Mouse (Mus musculus): ENCODE data around the gene Wdr35. TPM values are rescaled to one million over a fixed set of nuclear protein-coding genes. Genes with fewer than 3 reads are reported as not detected.

The Wdr35 gene
- total RNA-seq, 2 experiments from 2014 or later, result 11.2 to 13.0 TPM

DNA sequence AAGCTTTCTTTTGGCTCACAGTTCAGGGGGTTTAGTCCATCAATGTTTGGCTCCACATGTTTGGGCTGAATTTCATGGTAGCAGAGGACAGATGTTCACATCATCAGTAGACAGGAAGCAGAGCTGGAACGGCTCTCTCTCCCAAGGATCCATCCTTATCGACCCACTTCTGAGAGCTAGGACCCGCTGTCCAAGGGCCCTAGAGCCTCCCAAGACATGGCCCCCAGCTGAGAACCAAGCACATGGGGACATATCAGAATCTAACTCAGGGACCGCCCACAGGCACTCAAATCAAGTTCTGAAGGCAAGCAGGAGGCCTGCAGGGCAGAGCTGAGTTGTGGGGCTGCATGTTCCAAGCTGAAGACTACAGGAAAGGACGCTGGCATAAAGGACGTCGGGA, 71.0 kb downstream of the Wdr35 start:
- intact Hi-C loops (cut with DNase I), result no loop called here
- no peak for DNase-seq

- intact Hi-C loops (cut with DNase I), result no loop called here
- no peak for DNase-seq
These were observed 73.0 kb downstream of the Wdr35 start for GRCm38 (mm10) chr12:9046674-9047073.

GRCm38 (mm10) chr12:9048090-9048489, 74.4 kb downstream of the Wdr35 start:
- no peak for DNase-seq

GRCm38 (mm10) chr12:9050824-9051223, 77.1 kb downstream of the Wdr35 start:
- DNase-seq, result no peak
- intact Hi-C loops (cut with DNase I), result loop anchor here (5.0 kb wide), 4 partner anchors 116 to 1486 kb away; no protein-coding TSS in a partner anchor

More at GRCm38 (mm10) chr12:9048090-9048489, 74.4 kb downstream of the Wdr35 start:
- intact Hi-C loops (cut with DNase I), result no loop called here

- peak; percentile 84 to 86 for DNase-seq
- intact Hi-C loops (cut with DNase I), result loop anchor here (1.0 to 5.0 kb wide), 8 partner anchors 115 to 1537 kb away; no protein-coding TSS in a partner anchor
These were observed 78.6 kb downstream of the Wdr35 start for GRCm38 (mm10) chr12:9052075-9052829.

DNA sequence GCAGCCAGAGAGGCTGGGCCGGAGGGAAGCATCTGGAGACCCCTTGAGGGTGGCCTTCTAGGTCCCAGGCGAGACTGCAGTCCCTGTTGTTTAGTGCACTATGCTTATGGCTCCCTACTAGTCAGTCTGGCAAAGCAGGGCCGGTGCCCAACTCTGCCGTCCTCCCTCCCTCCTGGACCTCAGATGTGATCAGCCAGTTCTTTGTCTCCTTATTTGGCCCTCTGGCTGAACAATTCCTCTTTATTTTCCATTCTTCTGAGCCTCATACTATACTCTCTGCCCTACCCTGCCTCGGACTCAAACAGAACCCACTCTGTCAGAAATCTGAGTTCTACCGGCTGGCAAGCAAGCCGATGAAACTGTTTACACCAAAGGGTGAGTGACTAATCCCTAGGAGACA, 79.7 kb downstream of the Wdr35 start:
- intact Hi-C loops (cut with DNase I), result loop anchor here (2.0 to 5.0 kb wide), 5 partner anchors 114 to 1535 kb away; no protein-coding TSS in a partner anchor
- no peak for DNase-seq

- no peak for DNase-seq
- intact Hi-C loops (cut with DNase I), result loop anchor here (5.0 kb wide), 4 partner anchors 113 to 1483 kb away; no protein-coding TSS in a partner anchor
These were observed 80.3 kb downstream of the Wdr35 start for GRCm38 (mm10) chr12:9054012-9054411.

DNA sequence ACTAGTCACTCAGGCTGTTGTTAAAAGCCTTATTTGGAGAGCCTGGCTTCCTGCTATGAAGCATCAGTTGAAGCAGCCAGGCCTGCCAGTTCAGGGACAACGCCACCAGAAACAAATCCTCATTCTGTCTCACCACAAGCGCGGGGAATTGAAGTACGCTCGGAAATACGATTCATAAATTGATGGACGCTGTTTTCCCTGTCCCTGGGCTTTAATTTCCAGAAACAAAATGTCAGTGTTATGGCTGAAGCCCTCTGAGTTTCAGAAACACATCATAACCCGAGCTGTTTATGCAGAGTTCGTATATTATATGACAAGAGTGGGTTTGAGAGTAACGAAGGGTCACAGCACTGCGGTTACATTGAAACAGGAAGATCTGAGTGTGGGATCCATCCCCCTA, 81.6 kb downstream of the Wdr35 start:
- no peak for DNase-seq
- intact Hi-C loops (cut with DNase I), result no loop called here

- no peak for DNase-seq
- intact Hi-C loops (cut with DNase I), result no loop called here
These were observed 85.8 kb downstream of the Wdr35 start for GRCm38 (mm10) chr12:9059502-9059901.

DNA sequence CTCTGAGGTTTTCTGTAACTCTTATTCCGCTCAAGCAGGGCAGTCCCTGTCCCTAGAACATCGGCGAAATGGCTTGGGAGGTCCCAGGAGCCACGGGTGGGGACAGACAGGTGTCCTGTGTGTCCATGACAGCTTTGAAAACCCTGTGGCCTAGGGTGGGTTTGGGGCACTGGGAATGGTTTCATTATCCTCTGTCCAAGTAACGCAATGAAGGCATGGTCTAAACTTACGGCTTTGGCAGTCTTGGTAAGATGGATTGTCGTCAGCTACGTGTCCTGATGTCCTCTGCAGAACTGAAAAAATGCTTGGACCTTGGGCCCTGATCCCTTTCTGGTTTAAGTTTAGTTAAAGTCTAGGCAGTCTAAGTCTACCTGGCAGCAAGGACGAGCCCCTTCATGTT, 86.3 kb downstream of the Wdr35 start:
- DNase-seq, result peak in 1 of 2 experiments; percentile 52

DNA sequence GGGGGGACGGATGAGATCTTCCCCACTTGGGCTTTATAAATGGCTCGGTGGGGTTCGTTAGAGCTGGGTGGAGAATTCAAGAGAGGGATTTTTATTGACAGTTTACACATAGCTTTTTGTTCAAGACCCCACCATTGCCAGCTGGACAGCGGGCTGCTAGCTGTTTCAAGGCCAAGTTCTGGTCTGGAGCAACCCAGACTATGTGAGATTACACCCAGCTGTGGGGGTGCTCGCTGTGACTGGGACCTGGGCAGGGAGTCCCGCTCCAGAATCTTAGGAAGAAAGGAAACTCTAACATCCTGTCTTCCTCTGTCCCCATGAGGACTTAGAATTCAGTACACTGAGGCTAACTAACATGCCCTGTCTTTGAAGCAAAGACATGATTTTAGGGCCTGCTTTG, 89.9 kb downstream of the Wdr35 start:
- intact Hi-C loops (cut with DNase I), result no loop called here
- DNase-seq, result peak in 1 of 2 experiments; percentile 33

More for the DNA sequence above, 86.3 kb downstream of the Wdr35 start:
- intact Hi-C loops (cut with DNase I), result no loop called here

DNA sequence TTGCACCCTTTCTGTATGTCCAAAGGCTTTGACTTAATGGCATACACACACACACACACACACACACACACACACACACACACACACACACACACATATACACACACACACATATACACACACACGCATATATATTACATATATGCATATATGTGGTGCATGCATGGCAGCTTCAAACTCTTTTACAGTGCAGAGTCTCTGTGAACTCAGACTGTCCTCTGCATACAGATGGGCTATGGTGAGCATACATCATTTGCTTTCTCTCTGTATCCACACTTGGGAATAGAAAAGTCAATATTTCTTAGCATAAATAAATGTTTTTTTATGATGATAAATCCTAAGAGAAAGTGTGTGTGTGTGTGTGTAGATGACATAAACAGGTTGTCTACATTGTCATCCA, 97.4 kb downstream of the Wdr35 start:
- no peak for DNase-seq
- intact Hi-C loops (cut with DNase I), result no loop called here

GRCm38 (mm10) chr12:9071493-9071892, 97.8 kb downstream of the Wdr35 start:
- intact Hi-C loops (cut with DNase I), result no loop called here
- DNase-seq, result no peak

DNA sequence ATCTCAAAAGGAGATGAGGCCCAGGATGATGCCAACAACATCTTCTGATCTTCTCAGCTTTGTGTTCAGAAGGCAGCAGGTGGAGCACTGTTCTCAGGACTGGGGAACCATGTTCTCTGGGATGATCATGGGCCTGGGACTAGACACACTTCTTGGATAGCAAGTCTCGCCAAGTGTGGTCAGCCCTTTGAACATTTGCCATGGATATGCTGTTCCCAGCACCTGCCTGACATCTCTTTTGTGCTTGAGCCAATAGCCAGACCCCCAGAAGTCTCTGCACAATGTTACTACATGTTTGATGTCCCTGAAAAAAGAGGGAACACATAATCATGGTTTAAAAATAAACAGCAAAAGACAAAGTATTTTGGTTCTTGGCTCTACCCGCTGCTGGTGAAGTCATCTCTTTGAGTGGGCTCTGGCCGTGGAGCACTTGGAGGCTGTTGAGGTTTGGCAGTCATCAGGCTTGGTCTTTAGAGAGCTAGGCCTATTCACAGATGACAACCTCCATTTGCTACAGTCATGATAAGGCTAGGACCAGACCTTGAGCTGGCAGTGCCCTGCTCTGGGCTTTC, 103.9 kb downstream of the Wdr35 start:
- intact Hi-C loops (cut with DNase I), result loop anchor here (5.0 kb wide), 1 partner anchor 35 kb away; no protein-coding TSS in a partner anchor
- peak; percentile 36 to 57 for DNase-seq

Other genes starting within 250 kb of the Wdr35 start
- 1 to 10 TPM; 5.2 to 6.9 TPM for gene Sdc1, start 202.6 kb upstream of the Wdr35 start, total RNA-seq (2021)
- 100 to 1,000 TPM; 361 to 367 TPM for gene Laptm4a, start 52.2 kb upstream of the Wdr35 start, total RNA-seq (2021)
- not detected for gene Matn3, start 26.0 kb upstream of the Wdr35 start, total RNA-seq (2021)
- 10 to 100 TPM; 25.5 to 28.5 TPM for gene Ttc32, start 56.1 kb downstream of the Wdr35 start, total RNA-seq (2021)